18 mouse cellular contexts compared by ENCODE assay signal in genomic region chr7:77303227-77303626, GRCm38 (mm10).
DNase-seq lines count a peak whose midpoint lies in the region; ATAC-seq lines count a peak whose summit lies in the region.
"Had no signal": no experiment of that assay in that cellular context is flagged by ENCODE, and none has a peak within 500 bp of the region (broad histone marks: within the 10 kb centered on the region; RNA-seq: fewer than 3 reads in every experiment).

No protein-coding gene starts in this region.

- WGBS in heart, embryonic 16.5 days: 50% methylated on average over 3 of the region's 3 CpGs
- 45% methylated on average over 3 of the region's 3 CpGs for WGBS in kidney, embryonic 16.5 days

- intact Hi-C loops in left cerebral cortex, postnatal 10 days (cut with DNase I): no loop called here

- peaks cover 2% of the 10 kb centered on the region; the same call in 1 of the 2 replicates for H3K4me1 ChIP-seq in heart, embryonic 16.5 days (ENCODE audit: control insufficient read depth, insufficient read depth, low read length)
- peaks cover 3% of the 10 kb centered on the region; the same call in 1 of the 2 replicates for H3K4me1 ChIP-seq in kidney, embryonic 16.5 days (ENCODE audit: insufficient read depth, low read length)
- H3K4me1 ChIP-seq: neural tube, embryonic 12.5 days; stomach, embryonic 15.5 days had no signal

- H3K27ac ChIP-seq in heart, embryonic 16.5 days (ENCODE audit: low read length): no peak overlapping the region
- no peak overlapping the region for H3K27ac ChIP-seq in kidney, embryonic 16.5 days (ENCODE audit: low read length)
- H3K27ac ChIP-seq: hindbrain, embryonic 13.5 days; neural tube, embryonic 12.5 days; stomach, embryonic 15.5 days had no signal

- DNase-seq in heart, adult 18-20 months: no peak
- peak; percentile 3 for DNase-seq in retina, postnatal 1 day
- no peak for DNase-seq in retina, embryonic 14.5 days (ENCODE audit: low spot score)
- DNase-seq in left cerebral cortex, postnatal 10 days (ENCODE audit: extremely low spot score in 1 of 2, low spot score in 2 of 2): no peak
- DNase-seq: cerebellum, adult 9-11 months; lung, adult 2 months; right cerebral cortex, adult 18-20 months; spleen, adult 18-20 months had no signal

- H3K36me3 ChIP-seq in heart, embryonic 16.5 days (ENCODE audit: control insufficient read depth, insufficient read depth): no peaks in the 10 kb centered on the region
- H3K36me3 ChIP-seq in kidney, embryonic 16.5 days (ENCODE audit: insufficient read depth, low read length): no peaks in the 10 kb centered on the region
- H3K36me3 ChIP-seq: hindbrain, embryonic 13.5 days; neural tube, embryonic 12.5 days; stomach, embryonic 15.5 days had no signal

- no peak overlapping the region for H3K4me3 ChIP-seq in heart, embryonic 16.5 days (ENCODE audit: low read length)
- no peak overlapping the region for H3K4me3 ChIP-seq in kidney, embryonic 16.5 days (ENCODE audit: low read length)
- H3K4me3 ChIP-seq: hindbrain, embryonic 13.5 days; neural tube, embryonic 12.5 days; stomach, embryonic 15.5 days had no signal

- ATAC-seq in heart, embryonic 16.5 days (replicated peaks; ENCODE audit: extremely low read depth, insufficient read depth, low FRiP score): no peak
- ATAC-seq in kidney, embryonic 16.5 days (ENCODE audit: low FRiP score, low TSS enrichment): peak; percentile 49
- no peak for ATAC-seq in megakaryocyte-erythroid progenitor cell, adult 5-6 weeks (replicated peaks; ENCODE audit: low FRiP score, low TSS enrichment, poor library complexity, severe bottlenecking)
- ATAC-seq: activated CD4-positive, CD25-positive, alpha-beta regulatory T cell, adult 4 months; CD4-positive, CD25-positive, alpha-beta regulatory T cell, adult 4 months; intestine, postnatal 0 days; midbrain, embryonic 16.5 days had no signal

- H3K9me3 ChIP-seq in heart, embryonic 16.5 days (replicated peaks; ENCODE audit: control insufficient read depth, low read length): no peaks in the 10 kb centered on the region
- H3K9me3 ChIP-seq in kidney, embryonic 16.5 days (ENCODE audit: low read length): no peaks in the 10 kb centered on the region
- H3K9me3 ChIP-seq: hindbrain, embryonic 13.5 days; neural tube, embryonic 12.5 days; stomach, embryonic 15.5 days had no signal

- H3K4me2 ChIP-seq in heart, embryonic 16.5 days (ENCODE audit: low read depth, low read length): peak overlapping the region; percentile 57
- H3K4me2 ChIP-seq in kidney, embryonic 16.5 days (replicated peaks; ENCODE audit: low read depth, low read length): 0 out of 2 replicates have a peak overlapping the region, but pooled peaks have one; percentile 0
- H3K4me2 ChIP-seq: stomach, embryonic 15.5 days had no signal

- no peaks in the 10 kb centered on the region for H3K27me3 ChIP-seq in heart, embryonic 16.5 days (ENCODE audit: control insufficient read depth, insufficient read depth, low read length)
- H3K27me3 ChIP-seq in kidney, embryonic 16.5 days (ENCODE audit: insufficient read depth, low read length): no peaks in the 10 kb centered on the region
- H3K27me3 ChIP-seq: hindbrain, embryonic 13.5 days; neural tube, embryonic 12.5 days; stomach, embryonic 15.5 days had no signal

- no peak overlapping the region for H3K9ac ChIP-seq in heart, embryonic 16.5 days (ENCODE audit: low read length)
- H3K9ac ChIP-seq in kidney, embryonic 16.5 days (replicated peaks; ENCODE audit: low read length): no peak overlapping the region
- H3K9ac ChIP-seq: hindbrain, embryonic 13.5 days; neural tube, embryonic 12.5 days; stomach, embryonic 15.5 days had no signal
